Mouse (Mus musculus): Measurements from ENCODE around the gene Uspl1.
"Not testable (repeated sequence)": the region's sequence is repeated elsewhere in the genome, so short reads cannot be mapped to it uniquely, and the experiment has no call there.

The Uspl1 gene

GRCm38 (mm10) chr5:149184104-149184843 is at the start of gene Uspl1, which contains the start of gene Hmgb1:
Uspl1 (plus strand) TSS chr5:149184350.
Hmgb1 (minus strand) TSS chr5:149184489.
- DNase-seq (ENCODE audit: low read depth in 1 of 2, low spot score in 2 of 2): peak; percentile 99 to 100

GRCm38 (mm10) chr5:149134751-149135454 is 49.2 kb upstream of the Uspl1 start:
- no peak for DNase-seq (ENCODE audit: low read depth in 1 of 2, low spot score in 2 of 2)

DNA sequence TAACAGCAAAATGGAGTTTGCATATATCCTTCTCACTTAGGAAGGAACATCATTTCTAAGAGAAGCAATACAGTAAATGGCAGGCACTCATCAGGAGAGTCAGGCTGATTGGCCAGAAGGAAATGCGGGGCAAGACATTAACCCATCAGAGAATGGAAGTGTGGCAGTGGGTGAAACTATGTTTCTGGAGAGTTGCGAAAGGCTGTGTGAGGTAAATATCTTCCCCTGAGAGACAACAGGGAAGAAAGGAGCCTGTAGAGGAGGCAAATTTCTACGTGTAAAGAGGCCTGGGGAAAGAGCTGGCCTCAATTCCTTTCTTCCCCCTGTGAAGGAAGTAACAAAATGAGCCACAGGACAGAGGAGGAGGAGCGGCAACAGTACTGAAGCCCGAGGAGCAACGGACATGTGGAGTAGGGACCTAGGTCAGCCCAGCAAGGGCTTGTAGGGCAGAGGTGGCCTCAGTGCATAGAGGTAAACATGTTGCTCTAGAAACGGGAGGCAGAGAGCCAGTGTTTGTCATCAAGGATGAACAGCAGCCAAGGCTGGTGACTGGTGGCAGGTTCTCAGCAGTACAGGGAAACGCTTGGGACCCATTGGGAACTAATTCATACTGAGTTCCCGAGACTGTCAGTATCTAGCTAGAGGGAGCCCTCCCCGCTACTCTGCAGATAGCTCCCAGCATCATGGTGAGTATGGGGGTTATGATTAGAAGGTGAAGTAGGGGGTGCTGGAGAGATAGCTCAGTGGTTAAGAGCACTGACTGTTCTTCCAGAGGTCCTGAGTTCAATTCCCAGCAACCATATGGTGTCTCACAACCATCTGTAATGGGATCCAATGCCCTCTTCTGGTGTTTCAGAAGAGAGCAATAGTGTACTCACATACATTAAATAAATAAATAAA is 48.4 kb upstream of the Uspl1 start:
- no peak for DNase-seq (ENCODE audit: low read depth in 1 of 2, low spot score in 2 of 2)

- DNase-seq (ENCODE audit: low read depth in 1 of 2, low spot score in 2 of 2): no peak
These were observed 47.2 kb upstream of the Uspl1 start for GRCm38 (mm10) chr5:149136933-149137365.

DNA sequence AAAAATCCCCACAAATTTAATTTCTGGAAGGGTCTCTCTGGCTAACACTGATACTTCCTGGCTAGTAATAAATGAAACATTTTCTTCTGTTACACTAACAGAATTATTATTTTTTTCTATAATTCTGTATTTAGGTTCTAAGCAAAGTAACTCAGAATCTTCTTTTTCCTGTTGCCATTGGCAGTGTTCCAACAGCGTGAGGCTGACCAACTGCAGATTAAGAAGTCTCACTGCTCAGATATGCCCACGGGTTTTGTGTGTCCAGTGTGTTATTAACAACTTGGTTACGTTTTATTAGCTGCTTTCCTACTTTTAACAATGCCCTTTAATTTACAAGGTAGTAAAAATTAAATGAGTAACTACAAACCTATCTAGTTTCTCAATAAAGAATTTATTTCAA is 46.7 kb upstream of the Uspl1 start:
- DNase-seq (ENCODE audit: low read depth in 1 of 2, low spot score in 2 of 2): no peak

DNA sequence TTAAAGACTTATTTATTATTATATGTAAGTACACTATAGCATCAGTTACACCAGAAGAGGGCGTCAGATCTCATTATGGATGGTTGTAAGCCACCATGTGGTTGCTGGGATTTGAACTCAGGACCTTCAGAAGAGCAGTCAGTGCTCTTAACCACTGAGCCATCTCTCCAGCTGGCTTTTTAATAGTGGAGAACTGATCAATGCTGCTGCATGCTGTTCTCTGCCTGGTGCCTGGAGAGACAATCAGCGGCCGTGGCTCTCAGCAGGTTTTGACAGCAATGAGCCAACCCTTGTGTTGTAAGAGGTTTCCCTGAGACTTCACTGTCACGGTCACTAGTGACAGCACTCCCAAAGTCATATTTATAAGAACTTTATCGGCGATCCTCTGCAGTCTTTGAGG is 46.1 kb upstream of the Uspl1 start:
- DNase-seq (ENCODE audit: low read depth in 1 of 2, low spot score in 2 of 2): not testable (repeated sequence)

DNA sequence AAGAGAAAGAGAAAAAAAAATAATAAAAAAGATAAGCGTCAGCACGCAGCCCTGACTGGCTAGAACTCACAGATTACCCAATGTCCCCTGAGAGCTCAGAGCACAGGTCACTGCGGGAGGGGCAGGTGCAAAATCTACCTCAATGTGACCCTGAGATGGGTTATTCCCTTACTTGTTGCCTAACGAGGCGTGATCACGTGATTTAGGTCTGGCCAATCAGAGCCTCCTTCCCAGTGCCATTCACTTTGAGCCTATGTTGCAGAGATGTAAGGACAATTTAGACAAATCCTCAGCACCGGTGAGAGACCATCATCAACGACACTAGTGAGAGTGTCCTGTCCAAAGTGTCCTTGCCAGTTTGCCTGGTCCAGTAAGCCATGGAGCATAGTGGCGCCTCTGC is 43.8 kb upstream of the Uspl1 start:
- no peak for DNase-seq (ENCODE audit: low read depth in 1 of 2, low spot score in 2 of 2)

DNA sequence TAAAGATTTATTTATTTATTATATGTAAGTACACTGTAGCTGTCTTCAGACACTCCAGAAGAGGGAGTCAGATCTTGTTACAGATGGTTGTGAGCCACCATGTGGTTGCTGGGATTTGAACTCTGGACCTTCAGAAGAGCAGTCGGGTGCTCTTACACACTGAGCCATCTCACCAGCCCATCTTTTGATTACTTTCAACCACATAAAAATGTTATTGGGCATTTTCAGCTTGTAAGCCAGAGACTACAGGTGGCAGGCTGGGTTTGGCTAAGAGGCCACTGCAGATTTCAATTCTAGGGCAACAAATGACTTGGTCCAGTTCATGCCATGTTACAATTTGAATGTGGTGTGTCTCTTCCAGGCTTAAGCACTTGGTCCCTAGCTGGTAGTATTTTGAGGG is 43.0 kb upstream of the Uspl1 start:
- DNase-seq (ENCODE audit: low read depth in 1 of 2, low spot score in 2 of 2): not testable (repeated sequence)

DNA sequence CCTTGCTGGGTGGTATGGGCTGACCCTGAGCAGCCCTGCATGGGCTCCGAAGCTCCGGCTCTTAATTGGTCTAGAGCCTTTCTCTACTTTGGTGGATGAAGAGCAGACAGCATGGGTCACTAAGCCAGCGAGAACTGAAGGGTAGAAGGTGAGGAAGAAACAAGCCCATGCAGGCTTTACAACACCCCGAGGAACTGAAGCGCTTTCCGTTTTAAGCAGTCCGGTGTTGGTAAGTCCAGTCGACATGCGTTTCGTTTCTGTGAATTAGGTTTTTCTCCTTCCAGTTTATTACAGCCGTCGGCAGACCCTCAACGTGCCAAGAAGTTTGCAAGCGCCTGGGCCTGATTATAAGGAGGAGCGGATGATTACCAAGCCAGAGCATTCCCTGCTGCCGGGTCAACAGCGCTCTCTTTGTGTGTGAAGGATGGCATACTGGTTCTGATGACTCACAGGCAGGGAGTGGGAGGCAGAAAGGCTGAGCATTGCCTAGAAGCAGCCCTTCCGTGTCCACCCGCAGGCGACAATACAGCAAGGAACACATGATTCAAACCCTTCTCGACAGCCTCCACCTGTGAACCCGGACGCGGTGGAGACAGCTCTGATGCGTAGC is 40.3 kb upstream of the Uspl1 start:
- DNase-seq (ENCODE audit: low read depth in 1 of 2, low spot score in 2 of 2): no peak

DNA sequence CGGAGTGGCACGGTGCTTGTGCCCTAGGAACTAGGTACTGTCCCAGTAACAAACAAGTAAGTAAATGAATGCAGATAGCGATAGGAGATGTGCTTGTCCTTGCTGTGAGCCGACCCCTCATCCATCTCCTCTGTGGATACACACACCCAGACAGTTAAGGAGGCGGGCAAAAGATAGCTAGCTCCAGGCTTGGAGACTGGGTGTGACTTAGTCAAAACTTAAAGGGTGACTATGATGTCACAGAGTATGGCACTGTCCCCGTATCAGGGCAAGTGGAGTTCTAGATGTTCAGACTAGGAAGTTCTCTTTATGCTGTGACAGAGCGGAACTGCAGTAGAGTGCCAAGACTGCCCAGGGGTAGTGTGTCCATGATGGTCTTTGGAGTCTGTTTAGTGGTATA is 37.5 kb upstream of the Uspl1 start:
- no peak for DNase-seq (ENCODE audit: low read depth in 1 of 2, low spot score in 2 of 2)

- no peak for DNase-seq (ENCODE audit: low read depth in 1 of 2, low spot score in 2 of 2)
These were observed 36.7 kb upstream of the Uspl1 start for GRCm38 (mm10) chr5:149147386-149148000.

DNA sequence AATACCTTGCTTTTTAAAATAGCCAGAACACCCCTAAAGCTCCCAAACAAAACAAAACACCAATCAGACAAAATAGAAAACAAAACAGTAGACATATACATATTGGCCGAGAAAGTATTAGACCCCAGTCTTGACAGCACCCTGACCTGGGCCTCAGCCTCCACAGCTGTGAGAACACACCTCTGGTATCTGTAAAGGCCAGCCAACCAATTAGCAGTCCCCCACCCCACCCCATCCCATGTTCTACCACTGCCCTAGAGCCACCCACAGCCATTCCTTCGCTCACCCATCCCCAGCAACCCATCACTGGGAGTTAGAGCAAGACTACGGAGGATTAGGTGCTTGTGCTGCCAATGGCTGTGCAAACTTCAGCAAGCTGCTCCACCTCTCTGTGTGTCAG is 33.3 kb upstream of the Uspl1 start:
- DNase-seq (ENCODE audit: low read depth in 1 of 2, low spot score in 2 of 2): no peak

GRCm38 (mm10) chr5:149152063-149152773 is 31.9 kb upstream of the Uspl1 start:
- DNase-seq (ENCODE audit: low read depth in 1 of 2, low spot score in 2 of 2): no peak

GRCm38 (mm10) chr5:149152774-149153155 is 31.4 kb upstream of the Uspl1 start:
- no peak for DNase-seq (ENCODE audit: low read depth in 1 of 2, low spot score in 2 of 2)

GRCm38 (mm10) chr5:149156886-149157563 is 27.1 kb upstream of the Uspl1 start:
- DNase-seq (ENCODE audit: low read depth in 1 of 2, low spot score in 2 of 2): no peak

DNA sequence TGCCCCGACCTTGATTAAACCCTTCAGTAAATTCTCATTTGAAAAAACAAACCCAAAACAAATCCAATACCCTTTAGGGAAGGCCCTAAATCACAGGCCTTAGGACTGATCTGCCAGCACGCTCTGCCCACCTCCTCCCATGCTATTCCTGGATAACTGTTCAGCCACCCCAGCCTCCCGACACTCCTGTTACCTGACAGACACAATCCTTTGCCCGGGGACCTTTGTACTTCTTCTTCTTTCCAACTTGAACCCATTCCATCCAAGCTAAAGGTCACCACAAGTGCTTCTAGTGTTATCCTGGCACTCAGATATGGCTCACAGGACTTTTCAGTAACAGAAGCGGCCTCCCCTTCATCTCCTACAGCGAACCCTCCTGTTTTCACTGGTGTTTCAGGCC is 25.1 kb upstream of the Uspl1 start:
- no peak for DNase-seq (ENCODE audit: low read depth in 1 of 2, low spot score in 2 of 2)

GRCm38 (mm10) chr5:149160469-149160868 is 23.7 kb upstream of the Uspl1 start:
- no peak for DNase-seq (ENCODE audit: low read depth in 1 of 2, low spot score in 2 of 2)

GRCm38 (mm10) chr5:149162890-149163289 is 21.3 kb upstream of the Uspl1 start:
- DNase-seq (ENCODE audit: low read depth in 1 of 2, low spot score in 2 of 2): no peak

GRCm38 (mm10) chr5:149164881-149165280 is 19.3 kb upstream of the Uspl1 start:
- no peak for DNase-seq (ENCODE audit: low read depth in 1 of 2, low spot score in 2 of 2)

- DNase-seq (ENCODE audit: low read depth in 1 of 2, low spot score in 2 of 2): no peak
These were observed 18.1 kb upstream of the Uspl1 start for GRCm38 (mm10) chr5:149166011-149166410.
